ENCODE assay signal across 10 mouse cellular contexts in the genomic region with DNA sequence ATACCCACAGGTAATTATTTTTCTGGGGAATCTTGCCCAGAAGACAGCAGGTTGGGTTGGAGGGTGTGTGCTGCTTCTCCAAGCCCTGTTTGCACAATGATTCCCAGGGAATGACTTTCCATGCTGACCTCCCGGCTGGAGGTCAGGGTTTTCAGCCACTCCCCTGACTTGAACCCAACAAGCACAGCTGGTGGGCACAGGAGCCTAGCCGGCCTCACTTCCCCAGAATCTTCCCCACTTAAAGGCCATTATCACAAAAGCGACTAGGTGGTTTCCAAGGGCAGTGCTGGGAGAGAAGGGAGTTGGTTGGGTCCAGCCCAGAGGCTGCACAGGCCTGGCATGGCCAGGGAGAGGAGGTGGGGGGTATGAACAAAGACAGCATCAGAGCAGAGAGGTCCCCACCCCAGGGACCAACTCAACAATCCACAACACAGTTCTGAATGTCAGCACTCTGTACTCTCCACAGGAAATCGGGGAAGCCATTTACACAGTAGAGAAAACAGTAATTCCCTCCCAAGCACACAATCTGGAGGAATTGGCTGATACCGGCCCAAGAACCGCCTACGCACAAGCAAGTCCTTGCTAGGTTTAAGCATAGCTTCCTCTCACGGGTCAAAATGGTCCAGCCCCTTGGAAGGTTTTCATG. TPM values are rescaled to one million over a fixed set of nuclear protein-coding genes. Genes with fewer than 3 reads are reported as not detected.
DNase-seq lines count a peak whose midpoint lies in the region; ATAC-seq and TF ChIP-seq lines count a peak whose summit lies in the region.
"Had no signal": no experiment of that assay in that cellular context is flagged by ENCODE, and none has a peak within 500 bp of the region (broad histone marks: within the 10 kb centered on the region; RNA-seq: fewer than 3 reads in every experiment).

No protein-coding gene starts in this region.

- no peak overlapping the region for H3K4me2 ChIP-seq in forebrain, embryonic 15.5 days (replicated peaks)
- no peak overlapping the region for H3K4me2 ChIP-seq in hindbrain, postnatal 0 days (ENCODE audit: low read depth, low read length)

- H3K4me3 ChIP-seq in forebrain, embryonic 10.5 days, result no peak overlapping the region
- H3K4me3 ChIP-seq in forebrain, embryonic 15.5 days, result no peak overlapping the region
- H3K4me3 ChIP-seq in layer of hippocampus, adult 2 months, result no peak overlapping the region
- no peak overlapping the region for H3K4me3 ChIP-seq in hindbrain, postnatal 0 days (ENCODE audit: low read length)

- no peaks in the 10 kb centered on the region for H3K36me3 ChIP-seq in forebrain, embryonic 10.5 days (replicated peaks)
- no peaks in the 10 kb centered on the region for H3K36me3 ChIP-seq in forebrain, embryonic 15.5 days
- no peaks in the 10 kb centered on the region for H3K36me3 ChIP-seq in hindbrain, postnatal 0 days (ENCODE audit: insufficient read depth, low read length)

- peaks cover 16% of the 10 kb centered on the region for H3K4me1 ChIP-seq in forebrain, embryonic 10.5 days
- peaks cover 13% of the 10 kb centered on the region; the same call in 1 of the 2 replicates for H3K4me1 ChIP-seq in forebrain, embryonic 15.5 days
- 0 out of 2 replicates have a peak, but pooled peaks cover 4% of the 10 kb centered on the region for H3K4me1 ChIP-seq in hindbrain, postnatal 0 days (ENCODE audit: insufficient read depth, low read length)

- no peak for ATAC-seq in forebrain, embryonic 15.5 days (replicated peaks)
- no peak for ATAC-seq in hindbrain, postnatal 0 days

- H3K9ac ChIP-seq in forebrain, embryonic 15.5 days (replicated peaks), result no peak overlapping the region
- no peak overlapping the region for H3K9ac ChIP-seq in hindbrain, postnatal 0 days (replicated peaks; ENCODE audit: low read length)

- TF ChIP-seq CTCF in layer of hippocampus, adult 2 months (conservative IDR thresholded peaks at IDR 0.05), result no peak
- TF ChIP-seq CTCF in hindbrain, postnatal 0 days (IDR thresholded peaks at IDR 0.05; ENCODE audit: low read depth), result no peak

- H3K27me3 ChIP-seq in forebrain, embryonic 10.5 days (ENCODE audit: poor library complexity, severe bottlenecking), result no peaks in the 10 kb centered on the region
- H3K27me3 ChIP-seq in forebrain, embryonic 15.5 days, result no peaks in the 10 kb centered on the region
- no peaks in the 10 kb centered on the region for H3K27me3 ChIP-seq in hindbrain, postnatal 0 days (ENCODE audit: insufficient read depth, low read length)

- peak overlapping the region; percentile 44; the same call in 1 of the 2 replicates for H3K27ac ChIP-seq in forebrain, embryonic 10.5 days
- no peak overlapping the region for H3K27ac ChIP-seq in forebrain, embryonic 15.5 days (replicated peaks)
- H3K27ac ChIP-seq in layer of hippocampus, adult 2 months, result peak overlapping the region; percentile 46
- H3K27ac ChIP-seq in hindbrain, postnatal 0 days, result peak overlapping the region; percentile 48; the same call in 1 of the 2 replicates

- 0 out of 2 replicates have a peak, but pooled peaks cover 5% of the 10 kb centered on the region for H3K9me3 ChIP-seq in forebrain, embryonic 10.5 days
- H3K9me3 ChIP-seq in forebrain, embryonic 15.5 days, result no peaks in the 10 kb centered on the region
- H3K9me3 ChIP-seq in hindbrain, postnatal 0 days (ENCODE audit: low read length), result no peaks in the 10 kb centered on the region

- DNase-seq in forebrain, embryonic 10.5 days (ENCODE audit: extremely low spot score, low spot score), result no peak
- no peak for DNase-seq in layer of hippocampus, adult 2 months (ENCODE audit: low spot score in 2 of 2)
- no peak for DNase-seq in layer of hippocampus, postnatal 25 days (ENCODE audit: extremely low spot score in 1 of 2, low spot score in 1 of 2)
- DNase-seq in brain, adult 2 months (ENCODE audit: low read depth, low spot score), result peak; percentile 57
- no peak for DNase-seq in hindbrain, postnatal 0 days (ENCODE audit: low spot score)
- no peak for DNase-seq in adrenal gland, adult 8-10 months
- no peak for DNase-seq in right cerebral cortex, postnatal 14 days
- DNase-seq: lung, adult 2 months had no signal

- 62% methylated on average over 8 of the region's 8 CpGs for WGBS in forebrain, embryonic 10.5 days
- WGBS in forebrain, embryonic 15.5 days, result 53% methylated on average over 8 of the region's 8 CpGs
- 47% methylated on average over 8 of the region's 8 CpGs for WGBS in hindbrain, postnatal 0 days

RNA-seq across cellular contexts. Expression of a gene that starts 21.8 kb away (rescaled TPM):
- polyA plus RNA-seq in forebrain, embryonic 10.5 days (2016; fragmentation: Nextera tagmentation; extraction: Ambion mirVana), result 4.4 and 4.5 TPM in 2 replicates
- polyA plus RNA-seq in forebrain, embryonic 15.5 days (2015; fragmentation: Nextera tagmentation; extraction: Ambion mirVana), result 4.4 and 4.9 TPM in 2 replicates
- total RNA-seq in layer of hippocampus, adult 2 months (2021), result 10 to 100 TPM; 60.2 to 62.1 TPM
- total RNA-seq in layer of hippocampus, postnatal 25 days (2021), result 10 to 100 TPM; 61.2 to 64.5 TPM
- 9.2 and 10.6 TPM in 2 replicates for total RNA-seq in hindbrain, postnatal 0 days (2014; rRNA removed)
- 2.5 and 3.1 TPM in 2 replicates for polyA plus RNA-seq in hindbrain, postnatal 0 days (2015; fragmentation: Nextera tagmentation; extraction: Ambion mirVana)
- 10 to 100 TPM; 13.5 to 20.0 (median 15.7) TPM for total RNA-seq in adrenal gland, adult 8-10 months (2022)

RNA-seq across cellular contexts. Expression of a gene that starts 27.5 kb away (rescaled TPM):
- polyA plus RNA-seq in forebrain, embryonic 10.5 days (2016; fragmentation: Nextera tagmentation; extraction: Ambion mirVana), result 0.22 and 0.67 TPM in 2 replicates
- not detected in 2 replicates for polyA plus RNA-seq in forebrain, embryonic 15.5 days (2015; fragmentation: Nextera tagmentation; extraction: Ambion mirVana)
- not detected for total RNA-seq in layer of hippocampus, adult 2 months (2021)
- not detected for total RNA-seq in layer of hippocampus, postnatal 25 days (2021)
- total RNA-seq in hindbrain, postnatal 0 days (2014; rRNA removed), result 0.16 TPM in 1 of 2 replicates, not detected in the other
- polyA plus RNA-seq in hindbrain, postnatal 0 days (2015; fragmentation: Nextera tagmentation; extraction: Ambion mirVana), result 0.10 TPM in 1 of 2 replicates, not detected in the other
- total RNA-seq in adrenal gland, adult 8-10 months (2022), result not detected
- total RNA-seq: layer of hippocampus, adult 8-10 months had no signal
